Mouse (Mus musculus) Patski (cell line): ENCODE results near the gene Hist1h1c. TPM values are rescaled to one million over a fixed set of nuclear protein-coding genes. Genes with fewer than 3 reads are reported as not detected.

ENCODE experiments used
- ATAC-seq: fragments of 100-300 bp; one replicate; pipeline ENCODE4 v1.8.0; 2021
- CTCF ChIA-PET: fragments of 350-600 bp; sonication (Branson Sonifier 250); formaldehyde crosslinking; loops from one replicate; lab custom pipeline; 2022; ENCODE audit warnings: inconsistent platforms; lab: Charles Lee
- POLR2A ChIA-PET: fragments of 350-600 bp; sonication (Branson Sonifier 250); formaldehyde crosslinking; loops from one replicate; lab custom pipeline; 2022; ENCODE audit warnings: antibody characterized with exemption, inconsistent platforms; lab: Charles Lee
- DNase-seq: peaks from one replicate; pipeline ENCODE4 v3.0.0-alpha.2; 2011; ENCODE audit warnings: low read depth, low spot score
- H3K27me3 ChIP-seq: fragments of 371-371 bp; one replicate; pipeline ENCODE4 v1.5.1; 2021
- CTCF ChIP-seq: fragments of 100-300 bp; IDR thresholded peaks from one replicate; pipeline ENCODE4 v1.5.1; 2021
- in situ Hi-C: fragments of 300-500 bp; cut with MboI; formaldehyde crosslinking; loops from 3 replicates; pipeline ENCODE4 v1.11.1; 2018; ENCODE audit warnings: low pct_unique_long_range_greater_than_20kb, mixed read lengths
- polyA plus RNA-seq: library from polyadenylated mRNA; unstranded; gene quantifications from one replicate; pipeline ENCODE4 v1.2.3, GENCODE M21; 2021

The Hist1h1c gene
- polyA plus RNA-seq, 1 experiment from 2014 or later = 245 TPM

- ATAC-seq (no peak), DNase-seq (no peak)
- in situ Hi-C loops = loop anchor here (10.0 to 25.0 kb wide), 2 partner anchors 105 to 292 kb away; partner anchors contain the start of genes Hist1h1e and Hist1h2be
- TF ChIP-seq CTCF = no peak
- ChIA-PET CTCF (interaction anchor here (3.3 to 4.6 kb wide), 2 partner anchors 21 to 28 kb away, joined by 21 to 23 read pairs; no protein-coding TSS in a partner anchor), POLR2A (interaction anchor here (0.7 to 0.8 kb wide), 2 partner anchors 17 to 40 kb away, joined by 3 read pairs; no protein-coding TSS in a partner anchor)
- no peaks in the 10 kb centered on the region for H3K27me3 ChIP-seq
These were observed 8.9 kb upstream of the Hist1h1c start for GRCm38 (mm10) chr13:23729706-23730105.

GRCm38 (mm10) chr13:23730479-23730878 lies 8.1 kb upstream of the Hist1h1c start:
- no peak for TF ChIP-seq CTCF
- ChIA-PET CTCF (interaction anchor here (3.3 to 4.6 kb wide), 2 partner anchors 22 to 29 kb away, joined by 21 to 23 read pairs; no protein-coding TSS in a partner anchor), POLR2A (interaction anchor here (0.6 to 1.2 kb wide), 3 partner anchors 30 to 41 kb away, joined by 3 to 4 read pairs (median 3); no protein-coding TSS in a partner anchor)
- H3K27me3 ChIP-seq = no peaks in the 10 kb centered on the region
- DNase-seq (peak; percentile 91), ATAC-seq (peak; percentile 82)
- in situ Hi-C loops = loop anchor here (10.0 to 25.0 kb wide), 2 partner anchors 106 to 293 kb away; partner anchors contain the start of genes Hist1h1e and Hist1h2be

GRCm38 (mm10) chr13:23732156-23732804 lies 6.3 kb upstream of the Hist1h1c start:
- ChIA-PET CTCF (interaction anchor here (0.9 to 15.1 kb wide), 4 partner anchors 21 to 49 kb away, joined by 3 to 137 read pairs (median 12); partner anchors contain the start of genes Hist1h2ac, Hist1h2bc and Hist1h4c), POLR2A (interaction anchor here (3.5 kb wide), 1 partner anchor 31 kb away, joined by 12 read pairs; no protein-coding TSS in a partner anchor)
- in situ Hi-C loops = loop anchor here (10.0 to 25.0 kb wide), 2 partner anchors 107 to 295 kb away; partner anchors contain the start of genes Hist1h1e and Hist1h2be
- no peaks in the 10 kb centered on the region for H3K27me3 ChIP-seq
- DNase-seq (no peak), ATAC-seq (no peak)
- TF ChIP-seq CTCF = peak; percentile 81

GRCm38 (mm10) chr13:23737091-23737490 lies 1.5 kb upstream of the Hist1h1c start:
- in situ Hi-C loops = loop anchor here (10.0 to 25.0 kb wide), 2 partner anchors 112 to 300 kb away; partner anchors contain the start of genes Hist1h1e and Hist1h2be
- no peaks in the 10 kb centered on the region for H3K27me3 ChIP-seq
- no peak for TF ChIP-seq CTCF
- ATAC-seq = no peak
- POLR2A ChIA-PET = interaction anchor here (0.7 kb wide), 1 partner anchor 53 kb away, joined by 3 read pairs; the partner anchor contains the start of gene Hist1h2bc
- CTCF ChIA-PET = interaction anchor here (1.0 to 15.1 kb wide), 5 partner anchors 10 to 37 kb away, joined by 3 to 137 read pairs (median 4); partner anchors contain the start of gene Hist1h4c
- no peak for DNase-seq

GRCm38 (mm10) chr13:23738041-23738440 lies 567 bp upstream of the Hist1h1c start:
- H3K27me3 ChIP-seq = no peaks in the 10 kb centered on the region
- no peak for TF ChIP-seq CTCF
- in situ Hi-C loops = loop anchor here (10.0 to 25.0 kb wide), 2 partner anchors 113 to 301 kb away; partner anchors contain the start of genes Hist1h1e and Hist1h2be
- CTCF ChIA-PET = interaction anchor here (1.3 to 15.1 kb wide), 2 partner anchors 11 to 38 kb away, joined by 5 to 137 read pairs; partner anchors contain the start of gene Hist1h4c
- POLR2A ChIA-PET = no interaction called here
- ATAC-seq (no peak), DNase-seq (no peak)

- ATAC-seq (peak; percentile 68), DNase-seq (no peak)
- TF ChIP-seq CTCF = no peak
- in situ Hi-C loops = loop anchor here (10.0 to 25.0 kb wide), 2 partner anchors 114 to 302 kb away; partner anchors contain the start of genes Hist1h1e and Hist1h2be
- CTCF ChIA-PET = interaction anchor here (1.4 to 15.1 kb wide), 2 partner anchors 13 to 39 kb away, joined by 3 to 137 read pairs; partner anchors contain the start of genes Hist1h3b and Hist1h4c
- POLR2A ChIA-PET = interaction anchor here (0.6 to 1.0 kb wide), 5 partner anchors 18 to 176 kb away, joined by 3 to 4 read pairs (median 3); partner anchors contain the start of gene Hist1h4b
- no peaks in the 10 kb centered on the region for H3K27me3 ChIP-seq
These were observed 687 bp downstream of the Hist1h1c start for GRCm38 (mm10) chr13:23739069-23739921.

- no peak for TF ChIP-seq CTCF
These were observed 1.3 kb downstream of the Hist1h1c start for GRCm38 (mm10) chr13:23739922-23740252.

GRCm38 (mm10) chr13:23740256-23740840 lies 1.7 kb downstream of the Hist1h1c start:
- no peak for DNase-seq
- no peak for ATAC-seq
- no peaks in the 10 kb centered on the region for H3K27me3 ChIP-seq
- no peak for TF ChIP-seq CTCF
- ChIA-PET POLR2A (interaction anchor here (0.6 to 1.6 kb wide), 5 partner anchors 16 to 177 kb away, joined by 3 to 4 read pairs (median 3); partner anchors contain the start of genes Hist1h1a and Hist1h4b), CTCF (interaction anchor here (1.4 to 15.1 kb wide), 2 partner anchors 12 to 40 kb away, joined by 3 to 137 read pairs; partner anchors contain the start of genes Hist1h3b and Hist1h4c)
- in situ Hi-C loops = loop anchor here (5.0 to 25.0 kb wide), 3 partner anchors 163 to 1706 kb away; partner anchors contain the start of genes Hist1h2ah, Hist1h2bk and Hist1h3d

More at GRCm38 (mm10) chr13:23739922-23740252, 1.3 kb downstream of the Hist1h1c start:
- DNase-seq = no peak
- CTCF ChIA-PET = interaction anchor here (1.4 to 15.1 kb wide), 2 partner anchors 12 to 40 kb away, joined by 3 to 137 read pairs; partner anchors contain the start of genes Hist1h3b and Hist1h4c
- in situ Hi-C loops = loop anchor here (5.0 to 25.0 kb wide), 4 partner anchors 115 to 1705 kb away; partner anchors contain the start of genes Hist1h1e, Hist1h2ah, Hist1h2be and Hist1h2bk
- POLR2A ChIA-PET = interaction anchor here (0.6 to 1.6 kb wide), 6 partner anchors 17 to 176 kb away, joined by 3 to 4 read pairs (median 4); partner anchors contain the start of genes Hist1h1a and Hist1h4b
- ATAC-seq = peak; percentile 1
- no peaks in the 10 kb centered on the region for H3K27me3 ChIP-seq
